Mouse (Mus musculus) liver, postnatal 0 days (tissue): ENCODE results near the gene 1190002N15Rik.

Source experiments
- CTCF ChIP-seq: sonication (generic); IDR thresholded peaks from 2 replicates; pipeline ENCODE4 v1.5.1; 2016; ENCODE audit warnings: antibody characterized with exemption, low read depth
- EP300 ChIP-seq: IDR thresholded peaks from 2 replicates; pipeline ENCODE4 v1.6.1; 2016; ENCODE audit warnings: antibody characterized with exemption, low read depth, mild to moderate bottlenecking

DNA sequence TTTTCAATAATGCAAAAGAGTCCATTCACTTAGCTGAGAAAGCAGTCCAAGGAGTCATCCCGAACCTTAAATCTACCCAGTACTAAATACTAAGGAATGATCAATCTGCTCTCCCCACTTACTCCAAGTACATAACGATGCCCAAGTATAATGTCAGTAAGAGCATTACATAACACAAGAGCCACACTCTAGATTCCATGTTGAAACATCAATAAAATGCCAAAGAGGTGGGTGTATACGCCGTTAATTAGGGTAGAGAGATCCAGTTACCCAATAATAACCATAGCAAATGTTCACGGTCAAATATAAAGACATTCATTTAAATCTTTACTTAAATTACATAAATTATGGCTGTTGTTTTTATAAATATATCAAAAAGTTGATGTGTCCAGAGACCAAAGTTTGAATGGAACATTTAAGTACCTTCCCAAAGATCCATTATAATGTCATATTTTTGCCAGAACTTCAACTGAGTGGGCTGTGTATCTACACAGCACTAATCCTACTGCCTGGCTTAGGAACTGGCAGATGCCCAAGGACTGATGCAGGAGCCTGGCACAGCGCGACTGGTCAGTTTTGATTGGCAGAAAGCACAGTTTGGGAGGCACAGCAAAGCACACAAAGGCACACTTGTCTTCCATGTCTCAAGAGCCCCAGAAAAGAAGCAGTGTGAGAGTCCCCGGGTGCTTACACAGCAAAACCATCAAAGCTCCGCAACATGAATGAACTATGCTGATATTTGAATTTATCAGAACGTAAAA, 55.5 kb downstream of the 1190002N15Rik start:
- TF ChIP-seq CTCF (no peak), EP300 (no peak)
